Mouse (Mus musculus): ENCODE results near the gene Pla2r1.

DNA sequence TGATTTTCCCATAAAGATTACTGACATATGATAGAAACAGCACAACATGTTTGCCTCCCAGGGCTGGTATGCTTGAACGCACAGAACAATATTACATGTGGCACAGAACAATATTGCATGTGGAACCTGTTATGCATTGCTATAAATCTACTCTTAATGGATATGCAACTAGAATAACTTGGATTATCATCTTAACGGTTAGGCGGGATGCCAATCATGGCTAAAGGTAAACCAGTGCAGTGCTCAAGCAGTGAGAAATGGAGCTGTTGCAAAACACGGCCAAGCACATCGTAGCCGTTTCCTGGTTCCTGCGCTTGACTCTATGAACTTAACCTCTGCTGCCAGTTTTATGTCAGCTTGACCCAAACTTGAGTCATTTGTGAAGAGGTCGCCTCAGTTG lies 2.6 kb downstream of the Pla2r1 start:
- TF ChIP-seq CTCF (IDR thresholded peaks at IDR 0.05; ENCODE audit: low read depth, low read length) (no peak), GATA1 (IDR thresholded peaks at IDR 0.05; ENCODE audit: borderline replicate concordance, low read length) (no peak), TAL1 (conservative IDR thresholded peaks at IDR 0.05; ENCODE audit: low read depth, low read length) (no peak), POLR2AphosphoS5 (IDR thresholded peaks at IDR 0.05; ENCODE audit: insufficient replicate concordance, low read depth, low read length) (no peak)
